Mouse (Mus musculus) lung, postnatal 0 days (tissue): ENCODE results near the gene Slc11a2.

Source experiments
- CTCF ChIP-seq: IDR thresholded peaks from 2 replicates; pipeline ENCODE4 v1.5.1; 2016; ENCODE audit warnings: antibody characterized with exemption, mild to moderate bottlenecking
- EP300 ChIP-seq: IDR thresholded peaks from 2 replicates; pipeline ENCODE4 v1.6.1; 2016; ENCODE audit warnings: antibody characterized with exemption, mild to moderate bottlenecking, control low read depth

DNA sequence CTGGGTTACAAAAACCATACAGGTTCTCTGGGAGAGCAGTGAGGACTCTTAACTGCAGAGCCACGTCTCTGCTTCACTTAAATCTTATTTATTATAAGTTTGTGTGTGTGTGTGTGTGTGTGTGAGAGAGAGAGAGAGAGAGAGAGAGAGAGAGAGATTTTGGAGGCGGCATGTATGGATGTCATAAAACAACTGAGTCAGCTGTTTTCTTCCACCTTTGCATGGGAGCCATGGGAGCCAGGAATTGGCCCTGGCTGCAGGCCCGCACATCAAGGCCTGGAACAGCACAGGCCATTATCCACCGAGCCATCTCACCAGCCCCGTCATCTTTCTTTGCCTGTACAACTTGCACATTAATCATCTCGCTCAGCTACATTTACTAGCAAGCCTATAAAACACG lies 57.8 kb downstream of the Slc11a2 start:
- TF ChIP-seq CTCF = no peak
- TF ChIP-seq EP300 = no peak
